ENCODE assay signal across 8 mouse cellular contexts in genomic region chr4:99656605-99657429, GRCm38 (mm10). TPM values are rescaled to one million over a fixed set of nuclear protein-coding genes. Genes with fewer than 3 reads are reported as not detected.
DNase-seq lines count a peak whose midpoint lies in the region; ATAC-seq and TF ChIP-seq lines count a peak whose summit lies in the region.

No protein-coding gene starts in this region.

- H3K4me3 ChIP-seq in kidney, embryonic 16.5 days (ENCODE audit: low read length): peak overlapping the region; percentile 40
- peak overlapping the region; percentile 38 for H3K4me3 ChIP-seq in forebrain, embryonic 13.5 days
- H3K4me3 ChIP-seq in intestine, embryonic 15.5 days (replicated peaks): peak overlapping the region; percentile 40
- peak overlapping the region; percentile 28 for H3K4me3 ChIP-seq in midbrain, postnatal 0 days (ENCODE audit: low read depth, low read length)

- no peak for DNase-seq in kidney, adult 18-20 months
- DNase-seq in midbrain, postnatal 0 days (ENCODE audit: low spot score): peak; percentile 28
- DNase-seq in urinary bladder, postnatal 14 days (ENCODE audit: low spot score): no peak
- no peak for DNase-seq in left cerebral cortex, adult 8-10 months (ENCODE audit: low spot score in 2 of 2)

- no peaks in the 10 kb centered on the region for H3K36me3 ChIP-seq in kidney, embryonic 16.5 days (ENCODE audit: insufficient read depth, low read length)
- no peaks in the 10 kb centered on the region for H3K36me3 ChIP-seq in forebrain, embryonic 13.5 days (ENCODE audit: poor library complexity, severe bottlenecking)
- H3K36me3 ChIP-seq in intestine, embryonic 15.5 days: no peaks in the 10 kb centered on the region
- H3K36me3 ChIP-seq in midbrain, postnatal 0 days (ENCODE audit: insufficient read depth, low read length): no peaks in the 10 kb centered on the region

- H3K27ac ChIP-seq in kidney, embryonic 16.5 days (ENCODE audit: low read length): no peak overlapping the region
- H3K27ac ChIP-seq in forebrain, embryonic 13.5 days: no peak overlapping the region
- H3K27ac ChIP-seq in intestine, embryonic 15.5 days: no peak overlapping the region
- no peak overlapping the region for H3K27ac ChIP-seq in midbrain, postnatal 0 days (ENCODE audit: low read depth, low read length)

- H3K9ac ChIP-seq in kidney, embryonic 16.5 days (replicated peaks; ENCODE audit: low read length): no peak overlapping the region
- H3K9ac ChIP-seq in forebrain, embryonic 13.5 days: no peak overlapping the region
- H3K9ac ChIP-seq in intestine, embryonic 15.5 days: no peak overlapping the region
- no peak overlapping the region for H3K9ac ChIP-seq in midbrain, postnatal 0 days (replicated peaks; ENCODE audit: low read length, poor library complexity, severe bottlenecking)

- peaks cover 93% of the 10 kb centered on the region for H3K27me3 ChIP-seq in kidney, embryonic 16.5 days (ENCODE audit: insufficient read depth, low read length)
- peaks cover 96% of the 10 kb centered on the region for H3K27me3 ChIP-seq in forebrain, embryonic 13.5 days
- peaks cover 80% of the 10 kb centered on the region for H3K27me3 ChIP-seq in intestine, embryonic 15.5 days (replicated peaks)
- peaks cover 55% of the 10 kb centered on the region for H3K27me3 ChIP-seq in midbrain, postnatal 0 days (ENCODE audit: insufficient read depth, low read length)

- no peaks in the 10 kb centered on the region for H3K9me3 ChIP-seq in kidney, embryonic 16.5 days (ENCODE audit: low read length)
- H3K9me3 ChIP-seq in forebrain, embryonic 13.5 days (replicated peaks): no peaks in the 10 kb centered on the region
- no peaks in the 10 kb centered on the region for H3K9me3 ChIP-seq in intestine, embryonic 15.5 days
- H3K9me3 ChIP-seq in midbrain, postnatal 0 days (ENCODE audit: low read length): no peaks in the 10 kb centered on the region

- under 1% methylated on average over 89 of the region's 92 CpGs for WGBS in kidney, embryonic 16.5 days
- under 1% methylated on average over 76 of the region's 92 CpGs for WGBS in forebrain, embryonic 13.5 days
- under 1% methylated on average over 91 of the region's 92 CpGs for WGBS in intestine, embryonic 15.5 days
- WGBS in midbrain, postnatal 0 days: under 1% methylated on average over 91 of the region's 92 CpGs

- peak overlapping the region; percentile 49 for H3K4me2 ChIP-seq in kidney, embryonic 16.5 days (replicated peaks; ENCODE audit: low read depth, low read length)
- peak overlapping the region; percentile 57 for H3K4me2 ChIP-seq in forebrain, embryonic 13.5 days
- peak overlapping the region; percentile 65 for H3K4me2 ChIP-seq in intestine, embryonic 15.5 days (replicated peaks)
- peak overlapping the region; percentile 39 for H3K4me2 ChIP-seq in midbrain, postnatal 0 days (ENCODE audit: low read depth, low read length, poor library complexity, severe bottlenecking)

- peaks cover 18% of the 10 kb centered on the region for H3K4me1 ChIP-seq in kidney, embryonic 16.5 days (ENCODE audit: insufficient read depth, low read length)
- peaks cover 33% of the 10 kb centered on the region for H3K4me1 ChIP-seq in forebrain, embryonic 13.5 days
- H3K4me1 ChIP-seq in intestine, embryonic 15.5 days (replicated peaks): peaks cover 27% of the 10 kb centered on the region
- no peaks in the 10 kb centered on the region for H3K4me1 ChIP-seq in midbrain, postnatal 0 days (ENCODE audit: insufficient read depth, low read length)

- peak; percentile 36; the same call in 1 of the 2 replicates for ATAC-seq in kidney, embryonic 16.5 days (ENCODE audit: low FRiP score, low TSS enrichment)
- peak; percentile 40 for ATAC-seq in activated CD4-positive, CD25-positive, alpha-beta regulatory T cell, adult 4 months
- peak; percentile 68 for ATAC-seq in forebrain, embryonic 13.5 days
- 0 out of 2 replicates have a peak, but pooled peaks have one; percentile 23 for ATAC-seq in intestine, embryonic 15.5 days
- 0 out of 2 replicates have a peak, but pooled peaks have one; percentile 14 for ATAC-seq in midbrain, postnatal 0 days (ENCODE audit: low FRiP score)

- 0 out of 2 replicates have a peak, but pooled peaks have one; percentile 8 for TF ChIP-seq CTCF in midbrain, postnatal 0 days (IDR thresholded peaks at IDR 0.05)

RNA-seq across cellular contexts. Expression of gene Foxd3, which starts 0.7 kb away (rescaled TPM):
- 0.09 TPM in 1 of 2 replicates, not detected in the other for polyA plus RNA-seq in kidney, embryonic 16.5 days (2015; fragmentation: Nextera tagmentation; extraction: Ambion mirVana)
- polyA plus RNA-seq in activated CD4-positive, CD25-positive, alpha-beta regulatory T cell, adult 4 months (2017; shearing (Covaris generic)): not detected
- not detected in 2 replicates for polyA plus RNA-seq in forebrain, embryonic 13.5 days (2015; fragmentation: Nextera tagmentation; extraction: Ambion mirVana)
- polyA plus RNA-seq in intestine, embryonic 15.5 days (2015; fragmentation: Nextera tagmentation; extraction: Ambion mirVana): 0.83 and 1.3 TPM in 2 replicates
- 0.71 and 1.0 TPM in 2 replicates for total RNA-seq in midbrain, postnatal 0 days (2014; rRNA removed)
- polyA plus RNA-seq in midbrain, postnatal 0 days (2015; fragmentation: Nextera tagmentation; extraction: Ambion mirVana): not detected in 2 replicates
- under 1 TPM in 1 of 4 experiments, not detected in 3; 0.15 TPM for total RNA-seq in left cerebral cortex, adult 8-10 months (2022)

RNA-seq across cellular contexts. Expression of gene Alg6, which starts 58.6 kb away (rescaled TPM):
- 25.6 TPM in 2 replicates for polyA plus RNA-seq in kidney, embryonic 16.5 days (2015; fragmentation: Nextera tagmentation; extraction: Ambion mirVana)
- polyA plus RNA-seq in activated CD4-positive, CD25-positive, alpha-beta regulatory T cell, adult 4 months (2017; shearing (Covaris generic)): 10 to 100 TPM; 10.4 to 10.5 TPM
- 11.3 and 11.6 TPM in 2 replicates for polyA plus RNA-seq in forebrain, embryonic 13.5 days (2015; fragmentation: Nextera tagmentation; extraction: Ambion mirVana)
- polyA plus RNA-seq in intestine, embryonic 15.5 days (2015; fragmentation: Nextera tagmentation; extraction: Ambion mirVana): 19.5 and 24.6 TPM in 2 replicates
- 18.2 and 29.5 TPM in 2 replicates for total RNA-seq in midbrain, postnatal 0 days (2014; rRNA removed)
- polyA plus RNA-seq in midbrain, postnatal 0 days (2015; fragmentation: Nextera tagmentation; extraction: Ambion mirVana): 13.9 and 14.2 TPM in 2 replicates
- total RNA-seq in left cerebral cortex, adult 8-10 months (2022): 10 to 100 TPM; 10.1 to 15.9 (median 13.0) TPM

Comparison
In these comparisons a context has a peak if more than half of its experiments do, and no peak if none do; other contexts are left out.
1. ATAC-seq: peak in every context shown above with its lines; median percentile 68 in forebrain, embryonic 13.5 days; 40 in activated CD4-positive, CD25-positive, alpha-beta regulatory T cell, adult 4 months; 36 in kidney, embryonic 16.5 days; 23 in intestine, embryonic 15.5 days; 14 in midbrain, postnatal 0 days.